Mouse (Mus musculus): ENCODE measurements at regions not wholly inside any gene's neighbourhood (a gene's known extent, or its start where the extent isn't known, plus 50 kb on each side); places are given as distances from the start of the nearest gene placed in this dataset.

DNA sequence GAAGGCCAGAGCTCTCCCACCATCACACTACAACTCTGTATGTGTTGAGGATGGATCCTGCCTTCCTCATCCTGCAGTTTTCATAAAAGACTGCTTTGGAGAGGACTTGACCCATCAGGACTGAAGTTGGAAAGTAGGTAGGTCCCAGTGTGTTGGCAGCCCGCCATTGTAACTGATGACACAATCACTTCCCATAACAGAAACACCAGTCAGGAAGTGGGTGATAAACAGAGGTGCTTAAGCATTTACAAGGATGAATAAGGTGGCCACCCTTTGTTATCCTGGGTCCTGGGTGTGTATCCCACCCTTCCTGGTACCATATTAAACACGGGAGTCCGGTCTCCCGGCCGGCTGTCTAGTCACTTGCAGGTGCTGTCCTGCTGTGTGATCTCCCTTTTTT lies 118.3 kb downstream of the Snx10 start:
- DNase-seq (ENCODE audit: low read depth, low spot score) = no peak

DNA sequence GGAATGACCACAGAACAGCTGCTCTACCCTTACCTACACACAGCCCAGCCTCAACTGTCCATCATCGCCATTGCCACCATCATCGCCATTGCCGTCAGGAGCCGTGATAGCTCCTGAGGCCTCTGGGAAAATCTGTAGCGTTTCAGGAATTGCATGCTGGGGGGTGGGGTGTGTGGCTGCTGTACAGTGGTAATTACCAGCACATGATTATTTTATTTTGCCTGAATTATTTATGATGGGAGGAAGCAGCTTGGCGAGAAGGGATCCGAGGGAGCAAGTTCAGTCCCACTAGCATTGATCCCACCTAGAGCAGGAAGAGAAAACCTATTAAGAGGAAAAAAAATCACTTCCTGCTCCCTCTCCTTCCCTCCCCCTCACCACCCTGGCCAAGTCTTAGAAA lies 125.1 kb downstream of the Snx10 start:
- no peak for DNase-seq (ENCODE audit: low read depth, low spot score)

DNA sequence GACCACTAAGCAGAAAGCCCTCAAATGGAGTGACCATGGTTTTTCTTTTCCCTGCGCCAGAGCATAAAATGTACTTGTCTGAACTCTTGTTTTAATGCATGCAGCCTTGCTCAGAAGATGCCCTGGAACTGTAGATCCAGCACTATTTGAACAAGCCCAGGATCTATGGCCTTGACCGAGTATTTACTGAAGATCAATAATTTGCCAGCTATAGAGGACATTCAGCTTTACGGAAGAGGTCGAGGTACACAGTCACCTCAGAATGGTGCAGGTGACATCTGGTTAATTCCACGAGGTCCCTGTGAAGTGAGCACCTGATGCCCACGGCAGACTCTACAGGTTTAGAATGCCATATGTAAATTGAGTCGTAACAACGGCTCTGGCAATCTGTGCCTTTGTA lies 130.1 kb downstream of the Snx10 start:
- DNase-seq (ENCODE audit: low read depth, low spot score) = no peak

DNA sequence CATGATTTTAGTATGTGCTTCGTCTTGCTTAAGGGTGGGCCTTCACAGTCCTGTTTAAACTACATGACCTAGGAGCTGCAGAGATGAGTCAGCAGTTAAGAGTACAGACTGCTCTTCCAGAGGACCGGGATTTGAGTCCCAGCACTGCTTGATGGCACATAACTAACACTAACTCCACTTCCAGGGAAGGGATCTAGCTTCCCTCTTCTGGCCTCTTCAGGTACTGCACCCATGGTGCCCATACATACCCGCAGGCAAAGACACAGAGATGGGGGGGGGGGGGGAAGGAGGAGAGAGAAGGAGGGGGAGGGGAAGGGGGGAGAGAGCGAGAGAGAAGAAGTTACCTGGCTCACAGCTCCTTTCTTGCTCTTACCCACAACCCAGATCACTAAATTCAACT lies 131.3 kb downstream of the Snx10 start:
- no peak for DNase-seq (ENCODE audit: low read depth, low spot score)

DNA sequence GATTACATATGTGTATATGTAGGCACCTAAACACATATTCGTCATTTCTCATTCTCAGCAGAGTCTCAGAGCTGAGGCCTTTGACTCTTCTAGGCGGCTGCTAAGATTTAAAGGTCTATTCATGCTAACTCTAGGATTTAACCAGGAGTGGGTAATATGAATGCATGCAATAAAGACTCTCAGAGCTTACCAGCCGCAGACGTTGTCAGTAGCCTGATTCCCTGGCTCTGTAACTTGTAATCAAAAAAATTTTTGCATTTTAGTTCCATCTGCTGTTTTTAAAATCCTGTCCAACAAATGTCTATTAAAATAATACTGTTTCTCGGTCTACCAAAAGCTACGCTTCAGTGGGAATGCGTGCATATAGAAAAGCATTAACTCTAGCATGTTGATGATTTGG lies 132.4 kb downstream of the Snx10 start:
- DNase-seq (ENCODE audit: low read depth, low spot score) = peak; percentile 28

DNA sequence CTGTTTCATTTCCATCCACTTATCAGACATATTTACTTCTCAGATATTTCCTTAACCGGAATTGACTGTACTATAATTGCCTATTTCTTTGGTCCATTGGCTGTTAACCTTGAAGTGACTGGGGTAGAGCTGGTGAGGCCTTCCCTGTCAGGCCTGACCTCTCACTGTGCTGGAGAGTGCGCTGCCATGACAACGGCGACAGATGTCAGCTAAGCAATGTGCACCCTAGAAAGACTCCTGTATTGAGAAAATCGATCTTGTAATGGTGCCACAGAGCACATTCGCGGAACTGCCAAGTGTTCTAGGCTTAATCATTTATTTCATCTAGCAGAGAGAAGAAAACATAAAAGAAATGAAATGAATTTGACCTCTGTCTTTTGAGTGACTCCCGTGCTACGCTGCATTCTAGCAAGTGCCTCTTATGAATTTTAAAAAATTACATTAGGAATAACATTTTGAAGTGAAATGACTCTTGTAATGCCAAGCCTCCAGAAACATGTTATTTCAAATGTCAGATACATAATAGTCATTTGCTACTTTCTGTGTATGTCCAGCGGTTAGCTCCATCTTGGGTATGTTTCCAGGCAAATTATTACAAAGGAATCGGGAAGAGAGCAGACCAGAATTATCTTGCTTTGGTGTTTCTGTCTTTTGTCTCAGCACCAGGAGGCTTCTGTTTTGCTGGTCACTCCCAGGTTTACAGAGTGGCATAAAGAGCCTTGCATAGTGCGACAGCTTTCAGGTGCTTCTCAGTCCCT lies 133.4 kb downstream of the Snx10 start:
- peak; percentile 31 for DNase-seq (ENCODE audit: low read depth, low spot score)

DNA sequence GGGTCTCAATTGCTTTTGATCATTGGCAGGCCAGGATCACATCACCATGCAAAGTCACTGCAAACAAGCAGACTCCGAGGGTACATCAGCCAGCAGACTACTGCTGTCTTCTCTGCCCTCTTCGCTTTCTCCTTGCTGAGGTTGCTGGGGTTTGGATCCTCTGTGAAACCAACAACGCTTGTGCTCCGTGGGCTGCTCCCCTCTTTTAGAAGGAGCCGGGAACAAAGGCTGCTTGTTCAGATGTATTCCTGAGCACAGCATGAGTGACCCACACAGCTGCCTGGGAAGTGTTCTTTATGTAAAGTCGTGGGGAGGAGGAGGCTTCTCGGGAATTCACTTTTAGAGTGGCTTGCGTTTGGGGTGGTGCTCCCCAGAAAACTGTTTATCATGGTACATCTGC lies 134.7 kb downstream of the Snx10 start:
- peak; percentile 19 for DNase-seq (ENCODE audit: low read depth, low spot score)

DNA sequence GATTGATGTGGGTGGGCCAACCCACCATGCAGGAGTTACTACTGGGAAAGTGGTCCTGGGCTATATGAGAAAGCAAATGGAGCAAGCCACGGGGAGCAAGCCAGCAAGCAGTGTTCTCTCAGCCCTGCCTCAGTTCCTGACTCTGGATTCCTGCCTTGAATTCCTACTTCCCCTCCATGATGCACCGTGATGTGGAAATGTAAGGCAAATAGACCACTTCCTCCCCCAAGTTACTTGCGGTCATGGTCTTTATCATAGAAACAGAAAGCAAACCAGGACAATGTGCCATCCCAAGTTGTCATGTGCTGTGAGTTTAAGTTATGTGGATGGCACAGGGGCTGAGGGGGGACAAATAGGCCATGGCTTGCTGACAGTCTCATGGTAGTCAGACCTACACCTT lies 139.5 kb downstream of the Snx10 start:
- no peak for DNase-seq (ENCODE audit: low read depth, low spot score)

DNA sequence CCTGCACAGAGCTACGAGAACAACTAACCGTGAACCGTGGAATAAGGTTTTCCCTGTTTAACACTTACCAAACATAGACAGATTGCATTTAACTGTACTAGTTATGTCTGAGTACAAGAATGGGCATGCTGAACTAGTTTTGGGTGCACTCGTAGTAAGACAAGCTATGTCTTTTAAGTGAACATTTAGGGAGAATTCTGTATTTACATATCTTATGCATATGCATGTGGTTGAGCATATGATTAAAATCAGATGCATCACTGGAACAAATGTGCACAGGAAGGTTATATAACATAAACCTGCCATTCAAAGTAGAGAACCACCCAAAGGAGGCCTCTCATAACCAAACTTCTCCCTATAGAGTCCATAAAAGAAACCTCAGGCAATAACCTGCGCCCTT lies 140.3 kb downstream of the Snx10 start:
- DNase-seq (ENCODE audit: low read depth, low spot score) = peak; percentile 10

DNA sequence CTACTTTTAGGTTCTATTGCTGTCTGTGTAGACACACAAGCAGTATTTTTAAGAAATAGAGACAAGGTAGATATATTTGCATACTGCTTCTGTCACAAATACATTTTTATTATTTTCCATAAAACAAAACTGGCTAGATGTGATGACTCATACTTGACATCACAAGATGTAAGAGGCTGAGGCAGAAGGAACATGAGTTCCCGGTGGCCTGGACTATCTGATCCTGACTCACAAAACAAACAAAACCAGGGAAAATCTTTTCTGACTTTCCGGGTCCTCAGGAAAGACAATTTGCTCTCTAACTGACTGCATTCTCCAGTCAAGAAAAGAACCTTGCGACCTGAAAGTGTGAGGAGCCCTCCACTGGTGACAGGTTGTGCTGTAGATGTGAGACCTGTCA lies 143.3 kb downstream of the Snx10 start:
- no peak for DNase-seq (ENCODE audit: low read depth, low spot score)

DNA sequence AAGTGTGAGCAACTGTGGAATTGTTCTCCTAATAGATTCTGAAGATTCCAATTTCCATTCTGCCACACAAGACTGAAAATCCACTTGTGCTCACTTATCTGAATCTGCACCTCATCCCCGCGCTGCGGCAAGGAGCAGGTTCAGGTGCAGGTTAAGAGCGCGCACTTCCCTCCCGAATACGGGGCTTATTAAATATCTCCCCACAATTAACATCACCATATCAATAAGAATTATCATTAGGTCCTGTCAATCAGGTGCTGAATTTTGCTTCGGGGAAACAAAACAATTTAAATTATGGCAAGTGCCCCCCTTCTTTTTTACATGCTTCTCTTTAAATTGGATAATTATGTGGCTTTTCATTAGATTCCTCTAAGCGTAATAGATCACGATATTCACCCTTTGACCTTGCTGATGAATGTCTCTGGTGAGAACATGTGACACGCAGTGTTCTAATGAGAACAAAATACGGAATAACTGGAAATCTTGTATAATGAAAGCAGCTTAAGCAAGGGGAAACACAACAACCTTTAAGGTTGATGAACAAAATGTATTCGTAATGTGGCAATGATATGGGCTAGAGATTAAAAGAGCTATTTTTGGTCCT lies 151.7 kb downstream of the Snx10 start:
- no peak for DNase-seq (ENCODE audit: low read depth, low spot score)

DNA sequence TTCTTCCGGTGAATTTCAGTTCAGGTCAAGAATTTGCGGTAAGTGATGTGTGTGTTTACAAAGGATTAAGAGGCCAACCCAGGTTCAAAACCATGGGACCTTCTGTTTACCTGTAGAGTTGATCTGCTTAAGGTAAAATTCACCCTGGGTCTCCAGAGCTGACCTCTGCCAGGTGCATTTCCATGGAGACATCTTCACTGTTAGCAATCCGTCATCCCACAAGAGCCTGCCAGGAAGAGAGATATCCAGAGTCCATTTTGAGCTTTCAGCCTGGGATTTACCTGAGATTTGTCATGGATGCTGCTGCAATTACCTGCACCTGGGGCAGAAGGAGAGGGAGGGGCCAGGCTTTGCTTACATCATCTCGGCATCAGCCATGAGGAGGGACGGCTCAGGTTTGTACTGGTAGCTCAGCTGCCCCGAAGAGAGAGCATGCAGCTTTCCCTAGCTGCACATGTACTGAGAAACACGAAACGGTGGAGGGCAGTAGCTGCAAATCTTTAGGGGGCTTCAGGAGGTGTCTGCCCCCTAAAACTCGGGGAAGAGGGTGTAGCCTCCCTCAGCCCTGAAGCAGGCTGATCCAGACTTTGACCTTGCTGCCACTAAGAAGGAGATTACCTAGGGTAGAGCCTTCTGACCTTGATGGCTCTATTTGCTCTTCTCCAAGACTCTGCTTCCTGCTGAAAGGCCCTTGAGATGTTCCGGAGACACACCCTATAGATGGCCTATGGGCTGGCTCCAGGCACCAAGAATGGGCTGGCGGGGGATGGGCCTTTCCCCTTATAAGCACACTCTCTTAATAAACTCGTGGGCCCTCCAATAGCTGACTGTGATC lies 153.7 kb downstream of the Snx10 start:
- DNase-seq (ENCODE audit: low read depth, low spot score) = no peak

DNA sequence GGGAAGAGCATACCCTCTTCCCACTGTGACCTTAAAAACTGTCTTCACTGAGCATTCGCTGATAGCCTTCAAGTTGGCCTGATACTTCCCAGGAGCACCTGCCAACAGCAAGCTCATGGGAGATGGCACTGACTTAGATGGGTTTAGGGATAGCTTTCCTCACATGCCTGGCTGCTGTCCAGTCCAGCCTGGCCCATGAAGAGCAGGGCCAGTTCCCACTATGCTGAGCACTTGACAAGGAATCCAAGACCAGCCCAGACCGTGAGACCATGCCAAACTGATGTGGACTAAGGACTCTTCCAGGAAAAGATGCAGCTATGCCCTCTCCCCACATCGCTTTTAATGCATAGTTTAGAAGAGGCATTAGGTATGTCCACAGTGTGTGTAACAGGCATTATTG lies 155.0 kb downstream of the Snx10 start:
- DNase-seq (ENCODE audit: low read depth, low spot score) = no peak

DNA sequence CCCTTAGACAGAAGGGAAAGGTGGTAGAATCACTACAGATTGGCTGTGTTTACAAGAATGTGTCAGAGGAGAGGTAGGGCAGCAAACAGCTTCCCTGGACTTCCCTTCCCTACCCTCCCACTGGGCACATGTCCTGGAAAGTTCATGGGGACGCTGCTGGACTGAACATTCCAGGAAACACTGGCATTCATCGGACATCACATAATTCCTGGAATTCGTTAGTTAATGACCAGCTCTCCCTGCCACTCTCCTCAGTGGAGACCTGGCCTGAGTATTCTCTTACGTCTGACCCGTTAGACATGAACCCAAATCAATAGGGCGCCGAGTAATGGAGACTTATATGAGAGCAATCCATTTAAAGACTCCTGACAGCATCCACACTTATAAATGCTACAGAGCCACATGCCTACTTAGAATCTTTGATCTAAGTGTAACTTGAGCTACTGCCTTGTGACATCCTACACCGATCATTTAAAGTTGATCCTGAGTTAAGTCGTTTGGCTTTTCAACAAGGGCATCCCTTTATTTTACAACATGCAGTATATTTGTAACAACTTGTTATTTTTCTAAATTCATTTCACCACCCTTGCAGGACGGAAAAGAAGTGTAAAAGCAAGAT lies 156.6 kb downstream of the Snx10 start:
- no peak for DNase-seq (ENCODE audit: low read depth, low spot score)

DNA sequence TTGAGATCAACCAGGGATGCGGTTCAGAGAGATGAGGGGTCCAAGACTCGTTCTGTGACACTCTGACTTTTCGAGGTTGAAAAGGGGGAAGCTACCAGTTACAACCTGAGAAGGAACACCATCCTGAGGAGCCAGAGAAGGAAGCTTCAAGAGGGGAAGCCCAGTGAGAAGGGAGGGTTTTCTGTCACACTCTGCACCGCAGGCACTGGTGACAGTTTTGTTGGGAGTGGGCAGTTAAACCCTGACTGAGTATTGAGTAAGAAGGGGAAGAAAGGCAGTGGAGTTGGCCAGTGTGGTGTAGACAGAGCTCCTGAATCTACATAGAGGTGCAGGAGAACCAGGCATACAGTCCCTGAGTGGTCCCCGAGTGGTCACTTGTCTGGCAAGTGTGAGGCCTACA lies 159.4 kb downstream of the Snx10 start:
- DNase-seq (ENCODE audit: low read depth, low spot score) = no peak

DNA sequence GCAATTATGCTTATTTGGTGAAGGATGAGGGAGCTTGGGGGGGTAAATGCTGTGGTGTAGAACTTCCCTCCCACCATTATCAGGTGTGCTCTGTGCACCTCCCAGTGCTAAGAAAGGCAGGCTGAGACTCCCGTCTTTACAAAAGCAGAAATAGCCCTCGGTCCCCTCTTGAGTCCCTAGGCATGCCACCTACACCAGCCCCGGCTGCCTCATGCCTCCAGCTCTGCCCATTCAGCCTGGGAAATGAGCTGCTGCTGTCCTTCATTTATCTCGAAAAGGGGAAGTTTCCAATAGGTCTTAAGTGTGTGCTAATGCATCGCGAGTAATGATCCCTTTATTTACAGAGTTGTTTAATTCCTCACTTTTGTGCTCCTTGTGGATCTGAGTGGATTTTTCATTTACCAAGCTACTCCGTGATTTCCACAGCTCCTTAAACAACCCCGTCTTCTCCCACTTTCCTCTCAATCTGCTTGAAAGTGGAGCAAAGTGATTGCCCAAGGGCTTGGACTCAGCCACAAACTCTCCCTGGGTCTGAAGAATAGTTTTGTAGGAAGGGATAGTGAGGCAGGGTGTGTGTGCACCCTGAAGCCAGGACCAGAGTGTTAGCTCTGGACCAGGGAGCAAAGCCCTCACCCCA lies 162.1 kb downstream of the Snx10 start:
- no peak for DNase-seq (ENCODE audit: low read depth, low spot score)

DNA sequence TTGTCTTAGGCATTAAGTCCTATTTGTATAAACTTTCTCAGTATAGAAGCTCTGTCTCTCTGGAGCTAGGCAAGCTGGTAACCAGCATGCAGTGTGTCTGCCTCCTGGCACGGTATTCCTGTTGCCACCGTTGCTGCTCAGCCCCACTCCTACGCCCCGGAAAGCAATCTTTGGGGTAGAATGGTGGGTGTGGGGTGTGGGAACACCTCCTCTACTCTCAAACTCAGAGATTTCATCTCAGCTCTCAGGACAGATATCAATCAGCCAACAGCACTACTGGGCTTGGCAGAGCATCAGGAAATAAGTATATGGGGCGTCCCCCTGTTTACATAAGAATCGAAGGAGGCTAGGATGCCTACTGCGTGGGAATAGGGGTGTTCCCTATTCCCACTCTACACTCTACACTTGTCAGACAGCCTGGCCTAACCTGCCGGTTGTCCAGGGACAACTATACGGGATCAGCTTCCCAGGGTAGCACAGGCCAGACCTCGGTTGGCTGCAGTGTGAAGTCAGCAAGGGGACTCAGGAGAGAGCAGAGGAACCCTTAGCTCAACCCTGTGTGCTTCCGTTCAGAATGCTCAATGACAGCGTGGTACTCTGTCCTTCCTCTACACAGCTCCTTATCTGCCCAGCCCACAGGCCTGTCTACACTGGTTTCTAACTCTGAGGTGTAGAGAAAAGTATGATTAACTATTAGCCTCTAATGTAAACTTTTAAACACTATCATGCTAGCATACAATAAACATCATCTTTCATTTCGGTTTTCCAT lies 167.3 kb downstream of the Snx10 start:
- DNase-seq (ENCODE audit: low read depth, low spot score) = peak; percentile 49

DNA sequence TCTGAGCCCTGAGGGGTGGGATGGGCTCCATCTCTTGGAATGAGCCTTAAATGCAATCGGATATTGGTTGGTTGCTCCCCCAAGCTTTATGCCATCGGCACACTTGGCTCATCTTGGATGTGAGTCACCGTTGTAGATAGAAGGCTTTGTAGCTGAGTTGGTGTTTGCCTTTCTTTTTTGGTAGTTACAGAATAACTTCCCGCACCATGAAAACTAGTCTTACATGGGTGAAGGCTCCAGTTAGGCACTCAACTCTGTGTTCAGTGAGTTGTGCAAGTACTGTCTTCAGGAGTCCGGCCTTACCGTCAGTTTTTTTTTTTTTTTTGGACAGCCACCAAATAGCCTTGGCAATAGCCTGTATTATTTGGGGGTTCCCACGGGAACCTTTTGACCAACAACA lies 170.3 kb downstream of the Snx10 start:
- DNase-seq (ENCODE audit: low read depth, low spot score) = no peak

DNA sequence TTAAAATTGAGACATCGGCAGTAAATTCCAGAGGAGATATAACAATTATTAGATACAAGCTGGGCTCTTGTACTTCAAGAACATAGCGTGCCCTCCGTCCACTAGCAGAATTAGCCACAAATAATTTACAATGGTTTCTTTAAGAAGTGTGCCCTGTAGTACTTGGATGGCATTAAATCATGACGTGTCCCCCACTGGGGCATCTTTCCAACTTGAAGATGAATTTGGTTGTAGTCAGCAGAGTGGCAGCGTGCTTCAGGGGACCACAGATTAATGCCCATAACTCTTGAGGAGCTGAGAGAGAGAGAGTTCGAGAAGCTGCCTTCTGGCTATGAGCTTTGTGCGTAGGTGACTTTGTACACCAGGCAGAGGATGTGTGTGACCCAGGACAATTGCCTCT lies 172.7 kb downstream of the Snx10 start:
- no peak for DNase-seq (ENCODE audit: low read depth, low spot score)

DNA sequence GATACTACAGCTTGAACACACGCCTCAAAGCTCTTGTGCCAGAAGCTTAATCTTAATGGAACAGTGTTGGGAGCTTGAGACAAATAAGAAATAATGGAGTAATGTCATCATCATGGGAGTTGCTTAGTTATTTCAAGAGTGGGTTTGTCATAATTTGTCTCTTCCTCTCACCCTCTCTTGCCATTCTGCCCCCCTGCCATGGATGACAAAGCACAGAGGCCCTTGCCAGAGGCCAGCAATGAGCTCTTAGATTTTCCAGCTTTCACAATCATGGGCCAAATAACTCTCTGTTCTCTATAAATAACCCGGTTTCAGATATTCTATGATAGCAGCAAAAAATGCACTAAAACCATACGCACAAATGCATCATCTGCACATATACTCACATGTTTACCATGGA lies 174.1 kb downstream of the Snx10 start:
- DNase-seq (ENCODE audit: low read depth, low spot score) = no peak

DNA sequence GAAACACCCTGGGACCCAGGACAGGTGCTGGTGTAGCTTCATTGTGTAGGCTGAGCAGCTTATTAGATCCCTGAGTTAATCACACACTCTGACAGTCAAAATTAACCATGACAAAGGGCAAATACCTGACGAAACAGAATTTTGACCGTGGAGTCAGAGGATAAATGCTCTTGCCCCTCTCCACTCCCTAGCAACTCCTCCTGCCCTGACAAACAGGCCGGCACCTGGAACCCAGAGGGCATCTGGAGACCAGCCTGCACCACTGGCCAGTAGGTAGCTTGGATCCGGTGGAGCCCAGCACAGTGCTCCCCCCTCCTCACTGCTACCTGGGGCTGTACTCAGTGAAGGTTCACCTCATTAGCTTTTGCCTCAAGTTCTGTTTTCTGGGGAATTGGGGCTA lies 174.5 kb downstream of the Snx10 start:
- no peak for DNase-seq (ENCODE audit: low read depth, low spot score)
